Mouse (Mus musculus) erythroblast, embryonic 14.5 days (primary cell): Measurements from ENCODE around the gene Gm6525.

Source experiments
- GATA1 ChIP-seq: IDR thresholded peaks from 2 replicates; pipeline ENCODE4 v1.6.1; 2012; ENCODE audit warnings: low read length, inconsistent platforms, mixed read lengths
- TAL1 ChIP-seq: IDR thresholded peaks from 3 replicates; pipeline ENCODE4 v1.6.1; 2012; ENCODE audit warnings: low read length, inconsistent platforms, mixed read lengths

DNA sequence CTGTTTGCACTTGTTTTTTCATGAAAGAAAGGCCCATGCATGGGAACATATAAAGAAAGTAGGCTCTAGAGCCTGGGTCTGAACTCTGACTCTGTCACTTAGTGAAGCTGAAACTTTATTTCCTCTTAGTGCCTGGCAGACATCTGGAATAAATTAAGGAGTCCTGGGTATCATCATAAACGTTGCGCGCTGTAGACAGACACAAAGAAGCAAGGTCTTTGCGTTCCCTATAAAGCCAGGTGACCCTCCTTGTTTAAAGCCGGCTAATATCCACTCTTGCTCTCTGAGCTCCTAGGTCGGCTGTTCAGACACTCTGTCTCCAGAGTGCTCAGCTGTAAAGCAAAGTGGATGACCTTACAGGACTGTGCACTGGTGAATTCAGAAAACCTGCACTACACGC lies 33.0 kb upstream of the Gm6525 start:
- no peak for TF ChIP-seq TAL1
- TF ChIP-seq GATA1: no peak
